Mouse (Mus musculus) thymus, adult 2 months (tissue): ENCODE measurements at regions not wholly inside any gene's neighbourhood (a gene's known extent, or its start where the extent isn't known, plus 50 kb on each side); places are given as distances from the start of the nearest gene placed in this dataset.

Source experiments
- CTCF ChIP-seq: fragments of 200-500 bp; IDR thresholded peaks from 2 replicates; pipeline ENCODE4 v1.5.1; 2012; ENCODE audit warnings: mild to moderate bottlenecking, control low read depth, low read length, moderate library complexity, borderline replicate concordance; ENCODE audit not compliant: control insufficient read depth, poor library complexity, insufficient read depth; ENCODE audit errors: extremely low read depth
- POLR2A ChIP-seq: fragments of 200-500 bp; IDR thresholded peaks from 2 replicates; pipeline ENCODE4 v1.6.1; 2012; ENCODE audit warnings: mild to moderate bottlenecking, low read length, control low read depth, moderate library complexity; ENCODE audit not compliant: control insufficient read depth, poor library complexity, insufficient read depth; ENCODE audit errors: extremely low read depth

DNA sequence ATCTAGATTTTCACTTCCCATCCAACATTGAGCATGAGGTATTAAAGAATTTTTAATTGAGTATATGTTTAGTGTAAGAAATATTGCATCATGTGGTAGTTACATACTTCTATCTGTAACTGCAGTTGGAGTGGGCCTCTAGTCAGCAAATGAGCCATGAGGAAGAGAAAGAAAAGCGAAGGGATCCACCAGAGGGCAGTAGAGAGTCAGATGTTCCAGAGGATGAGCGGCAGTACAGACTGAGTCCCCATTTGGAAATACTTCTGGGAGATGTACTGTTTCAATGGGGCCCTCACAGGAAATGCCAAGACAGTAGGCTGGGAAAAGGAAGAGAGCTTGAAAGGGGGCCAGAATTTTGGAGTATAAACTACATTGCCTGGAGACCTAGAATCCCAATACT is 221.2 kb downstream of the Myh15 start:
- TF ChIP-seq POLR2A: no peak
- no peak for TF ChIP-seq CTCF
